Mouse (Mus musculus) hindbrain, embryonic 11.5 days (tissue): Measurements from ENCODE around the gene Mfsd5. TPM values are rescaled to one million over a fixed set of nuclear protein-coding genes. Genes with fewer than 3 reads are reported as not detected.

ENCODE experiments used
- ATAC-seq: fragments of 200-750 bp; cut with Nextera tagmentation; 2 replicates; pipeline ENCODE4 v1.8.0; 2017; ENCODE audit warnings: mild to moderate bottlenecking, moderate TSS enrichment, moderate library complexity; ENCODE audit not compliant: low FRiP score
- DNase-seq: peaks from one replicate; pipeline ENCODE4 v3.0.0-alpha.2; 2015; ENCODE audit warnings: low spot score
- H3K27ac ChIP-seq: fragments of 300-500 bp; sonication (generic); 2 replicates; pipeline ENCODE4 v1.5.1; 2014; ENCODE audit warnings: mild to moderate bottlenecking, low read depth, low read length
- H3K27me3 ChIP-seq: fragments of 300-500 bp; sonication (generic); 2 replicates; pipeline ENCODE4 v1.6.1; 2014; ENCODE audit warnings: mild to moderate bottlenecking, low read length, moderate library complexity, mixed read lengths; ENCODE audit not compliant: control insufficient read depth, insufficient read depth
- H3K36me3 ChIP-seq: fragments of 300-500 bp; sonication (generic); 2 replicates; pipeline ENCODE4 v1.6.1; 2014; ENCODE audit warnings: mild to moderate bottlenecking, low read length, moderate library complexity, mixed read lengths; ENCODE audit not compliant: control insufficient read depth, insufficient read depth
- H3K4me1 ChIP-seq: fragments of 300-500 bp; sonication (generic); replicated peaks from 2 replicates; pipeline ENCODE4 v1.6.1; 2014; ENCODE audit warnings: low read length, mixed read lengths; ENCODE audit not compliant: control insufficient read depth, insufficient read depth
- H3K4me2 ChIP-seq: fragments of 300-500 bp; sonication (generic); replicated peaks from 2 replicates; pipeline ENCODE4 v1.6.1; 2014; ENCODE audit warnings: mild to moderate bottlenecking, low read depth, low read length
- H3K4me3 ChIP-seq: fragments of 300-500 bp; sonication (generic); 2 replicates; pipeline ENCODE4 v1.5.1; 2014; ENCODE audit warnings: low read depth, low read length
- H3K9ac ChIP-seq: fragments of 300-500 bp; sonication (generic); 2 replicates; pipeline ENCODE4 v1.6.1; 2014; ENCODE audit warnings: low read depth, low read length
- H3K9me3 ChIP-seq: fragments of 300-500 bp; sonication (generic); 2 replicates; pipeline ENCODE4 v1.6.1; 2016; ENCODE audit warnings: low read length; ENCODE audit not compliant: control insufficient read depth
- WGBS: fragments of 180-500 bp; shearing (Covaris S2); extraction: QIAGEN DNeasy Blood & Tissue Kit; methylation state at CpG from one replicate; pipeline ENCODE4 v1.1.7; 2014; 5-methylcytosine and 5-hydroxymethylcytosine counted together
- polyA plus RNA-seq: library from polyadenylated mRNA; unstranded; fragments of >200 nt; fragmentation: Nextera tagmentation; extraction: Ambion mirVana; gene quantifications from 2 replicates; pipeline ENCODE4 v1.2.1, GENCODE M21; 2014

Mfsd5 gene
- polyA plus RNA-seq, 1 experiment from 2014 or later = 57.0 TPM

- Histone ChIP-seq H3K4me1 (no peaks in the 10 kb centered on the region), H3K9me3 (no peaks in the 10 kb centered on the region), H3K27me3 (peaks cover 7% of the 10 kb centered on the region; the same call in 1 of the 2 replicates), H3K9ac (no peak overlapping the region), H3K36me3 (no peaks in the 10 kb centered on the region), H3K27ac (no peak overlapping the region), H3K4me3 (no peak overlapping the region), H3K4me2 (no peak overlapping the region; the same call in 1 of the 2 replicates)
- no peak for ATAC-seq
- WGBS = 24% methylated on average over 3 of the region's 3 CpGs
- DNase-seq = no peak
Measured at GRCm38 (mm10) chr15:102271441-102271840, 7.8 kb upstream of the Mfsd5 start.

GRCm38 (mm10) chr15:102273982-102274716 lies 5.1 kb upstream of the Mfsd5 start:
- WGBS = 67% methylated on average over 6 of the region's 6 CpGs
- DNase-seq (no peak), ATAC-seq (no peak)
- Histone ChIP-seq H3K4me1 (no peaks in the 10 kb centered on the region), H3K27ac (no peak overlapping the region), H3K36me3 (no peaks in the 10 kb centered on the region), H3K9me3 (no peaks in the 10 kb centered on the region), H3K4me2 (no peak overlapping the region), H3K9ac (no peak overlapping the region), H3K4me3 (no peak overlapping the region), H3K27me3 (peaks cover 7% of the 10 kb centered on the region; the same call in 1 of the 2 replicates)

GRCm38 (mm10) chr15:102278726-102279091 lies 545 bp upstream of the Mfsd5 start:
- peak overlapping the region; percentile 89 for H3K4me3 ChIP-seq
- no peaks in the 10 kb centered on the region for H3K9me3 ChIP-seq
- H3K4me2 ChIP-seq = peak overlapping the region; percentile 83
- ATAC-seq = peak; percentile 14; the same call in 1 of the 2 replicates
- 0 out of 2 replicates have a peak, but pooled peaks cover 4% of the 10 kb centered on the region for H3K36me3 ChIP-seq
- DNase-seq = no peak
- H3K27ac ChIP-seq = peak overlapping the region; percentile 74
- peak overlapping the region; percentile 87 for H3K9ac ChIP-seq
- no peaks in the 10 kb centered on the region for H3K27me3 ChIP-seq
- WGBS = 32% methylated on average over 7 of the region's 7 CpGs
- H3K4me1 ChIP-seq = peaks cover 5% of the 10 kb centered on the region; the same call in 1 of the 2 replicates

GRCm38 (mm10) chr15:102279783-102280520 lies 698 bp downstream of the Mfsd5 start:
- Histone ChIP-seq H3K4me1 (peaks cover 5% of the 10 kb centered on the region; the same call in 1 of the 2 replicates), H3K4me3 (peak overlapping the region; percentile 89), H3K9me3 (no peaks in the 10 kb centered on the region), H3K27ac (peak overlapping the region; percentile 74), H3K27me3 (no peaks in the 10 kb centered on the region), H3K4me2 (peak overlapping the region; percentile 69), H3K36me3 (0 out of 2 replicates have a peak, but pooled peaks cover 4% of the 10 kb centered on the region), H3K9ac (peak overlapping the region; percentile 87)
- DNase-seq = no peak
- peak; percentile 49; the same call in 1 of the 2 replicates for ATAC-seq
- 30% methylated on average over 13 of the region's 13 CpGs for WGBS

- Histone ChIP-seq H3K4me1 (peaks cover 5% of the 10 kb centered on the region; the same call in 1 of the 2 replicates), H3K9ac (no peak overlapping the region), H3K4me3 (peak overlapping the region; percentile 89; the same call in 1 of the 2 replicates), H3K9me3 (no peaks in the 10 kb centered on the region), H3K4me2 (no peak overlapping the region), H3K36me3 (0 out of 2 replicates have a peak, but pooled peaks cover 4% of the 10 kb centered on the region), H3K27me3 (no peaks in the 10 kb centered on the region), H3K27ac (no peak overlapping the region)
- 98% methylated on average over 18 of the region's 19 CpGs for WGBS
- ATAC-seq (no peak), DNase-seq (no peak)
Measured at GRCm38 (mm10) chr15:102280623-102281022, 1.4 kb downstream of the Mfsd5 start.

- no peak for ATAC-seq
- Histone ChIP-seq H3K4me3 (no peak overlapping the region), H3K36me3 (0 out of 2 replicates have a peak, but pooled peaks cover 4% of the 10 kb centered on the region), H3K4me2 (no peak overlapping the region), H3K9me3 (no peaks in the 10 kb centered on the region), H3K4me1 (peaks cover 5% of the 10 kb centered on the region; the same call in 1 of the 2 replicates), H3K27ac (no peak overlapping the region), H3K27me3 (no peaks in the 10 kb centered on the region), H3K9ac (no peak overlapping the region)
- DNase-seq = no peak
- 89% methylated on average over 8 of the region's 8 CpGs for WGBS
Measured at GRCm38 (mm10) chr15:102282463-102283292, 3.4 kb downstream of the Mfsd5 start.

GRCm38 (mm10) chr15:102283648-102284047 lies 4.4 kb downstream of the Mfsd5 start:
- H3K9ac ChIP-seq = no peak overlapping the region
- no peak overlapping the region for H3K4me3 ChIP-seq
- 85% methylated on average over 3 of the region's 3 CpGs for WGBS
- H3K27me3 ChIP-seq = no peaks in the 10 kb centered on the region
- ATAC-seq = no peak
- H3K9me3 ChIP-seq = no peaks in the 10 kb centered on the region
- DNase-seq = no peak
- 0 out of 2 replicates have a peak, but pooled peaks cover 4% of the 10 kb centered on the region for H3K36me3 ChIP-seq
- no peak overlapping the region for H3K27ac ChIP-seq
- H3K4me2 ChIP-seq = no peak overlapping the region
- peaks cover 5% of the 10 kb centered on the region; the same call in 1 of the 2 replicates for H3K4me1 ChIP-seq

- Histone ChIP-seq H3K27me3 (no peaks in the 10 kb centered on the region), H3K27ac (no peak overlapping the region), H3K9ac (no peak overlapping the region), H3K4me2 (no peak overlapping the region), H3K4me1 (no peaks in the 10 kb centered on the region), H3K9me3 (no peaks in the 10 kb centered on the region), H3K36me3 (no peaks in the 10 kb centered on the region), H3K4me3 (no peak overlapping the region)
- DNase-seq (peak; percentile 40), ATAC-seq (no peak)
Measured at GRCm38 (mm10) chr15:102287395-102287794, 8.1 kb downstream of the Mfsd5 start.
